Mouse (Mus musculus): ENCODE measurements around the gene Ppp1r14d. TPM values are rescaled to one million over a fixed set of nuclear protein-coding genes. Genes with fewer than 3 reads are reported as not detected.

Ppp1r14d gene
- total RNA-seq, 2 experiments from 2014 or later, result not detected

DNA sequence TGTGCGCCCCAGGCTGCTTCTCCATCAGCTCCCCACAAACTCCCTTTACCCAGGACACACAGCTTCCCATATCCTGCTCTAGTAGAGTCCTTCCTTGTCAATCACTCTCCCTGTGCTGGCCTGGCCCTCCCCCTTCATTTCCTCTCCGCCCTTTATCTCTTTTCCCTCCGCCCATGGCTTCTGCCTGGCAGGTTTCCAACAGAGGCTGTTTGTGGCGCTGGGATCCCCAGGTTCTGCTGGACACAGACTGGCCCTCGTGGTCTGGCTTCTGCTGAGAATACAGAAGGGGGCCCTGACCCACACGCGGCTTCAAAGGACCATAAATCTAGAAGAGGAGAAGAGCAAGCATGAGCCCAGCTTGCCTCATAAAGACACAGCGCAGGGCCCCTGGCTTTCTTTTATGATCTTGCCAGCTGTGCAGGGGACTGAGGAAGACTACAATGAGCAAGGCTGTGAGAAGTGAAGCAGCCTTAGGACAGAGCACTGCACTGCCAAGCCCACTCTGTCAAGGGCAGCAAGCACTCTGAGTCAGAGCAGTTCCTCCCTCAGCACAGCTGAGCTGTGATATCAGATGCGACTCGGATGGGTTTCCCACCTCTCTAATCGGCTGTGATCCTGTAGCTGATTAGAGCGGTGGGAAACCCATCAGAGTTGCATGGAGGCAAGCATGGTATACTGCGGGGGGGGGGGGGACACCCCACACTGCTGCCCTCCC is 56.7 kb downstream of the Ppp1r14d start:
- peak; percentile 83 to 85 for DNase-seq

DNA sequence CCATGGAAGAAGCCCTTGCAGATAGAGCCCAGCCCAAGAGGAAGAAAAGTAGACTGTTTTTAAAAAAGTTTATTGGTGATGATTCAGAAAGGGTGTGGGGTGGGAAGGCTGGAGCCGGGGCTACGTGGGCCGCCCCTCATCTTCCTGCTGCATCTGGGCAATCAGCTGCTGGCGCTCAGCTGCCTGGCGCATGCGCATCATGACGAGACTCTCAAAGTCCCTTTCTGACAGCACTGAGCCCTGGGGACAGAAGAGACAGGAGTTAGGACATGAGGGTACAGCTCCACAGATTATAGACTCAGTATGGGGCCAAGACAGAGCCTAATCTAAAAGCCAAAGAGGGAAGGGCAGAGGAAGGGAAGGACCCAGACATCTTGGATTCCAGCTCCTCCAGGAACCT is 57.3 kb downstream of the Ppp1r14d start:
- no peak for DNase-seq

DNA sequence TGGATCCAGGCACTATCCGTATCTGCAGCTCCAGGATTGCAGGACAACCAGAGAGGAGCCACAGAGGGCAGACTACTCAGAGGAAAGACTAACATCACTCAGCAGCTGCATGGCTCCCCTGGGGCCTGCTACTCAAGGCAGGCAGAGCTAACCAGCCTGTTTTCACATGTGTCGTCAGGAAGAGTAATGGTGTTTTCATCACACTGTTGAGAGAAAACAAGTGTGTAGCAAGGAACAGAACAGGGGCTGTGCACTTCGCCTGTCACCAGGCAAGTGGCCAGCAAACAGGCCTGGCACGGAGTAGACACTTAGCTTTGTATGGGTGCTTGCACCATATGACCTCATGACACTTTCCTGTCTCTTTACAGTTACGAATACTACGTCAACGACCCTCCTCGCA is 58.1 kb downstream of the Ppp1r14d start:
- DNase-seq, result peak; percentile 30 to 35

DNA sequence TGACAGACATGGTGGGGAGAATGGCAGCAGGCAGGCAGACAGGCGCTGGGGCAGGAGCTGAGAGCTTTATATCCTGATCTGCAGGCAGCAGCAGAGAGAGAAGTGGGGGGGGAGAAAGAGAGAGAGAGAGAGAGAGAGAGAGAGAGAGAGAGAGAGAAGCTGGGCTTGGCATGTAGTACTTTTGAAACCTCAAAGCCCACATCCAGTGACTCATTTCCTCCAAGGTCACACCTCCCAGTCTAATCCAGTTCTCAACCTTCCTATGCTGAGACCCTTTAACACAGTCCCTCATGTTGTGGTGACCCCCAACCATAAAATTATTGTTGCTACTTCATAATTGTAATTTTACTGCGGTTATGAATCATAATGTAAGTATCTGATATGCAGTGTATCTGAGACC is 59.4 kb downstream of the Ppp1r14d start:
- DNase-seq, result no peak

Other genes starting within 250 kb of the Ppp1r14d start
- 10 to 100 TPM; 10.3 to 12.1 TPM for gene Ccdc32, start 200.5 kb downstream of the Ppp1r14d start, total RNA-seq (2021)
- gene Rpusd2, start 195.1 kb downstream of the Ppp1r14d start, total RNA-seq (2021), result 1 to 10 TPM; 4.5 to 4.8 TPM
- gene Knl1, start 182.8 kb downstream of the Ppp1r14d start, total RNA-seq (2021), result under 1 TPM; 0.30 to 0.80 TPM
- gene Rad51, start 117.1 kb downstream of the Ppp1r14d start, total RNA-seq (2021), result under 1 TPM; 0.60 to 0.64 TPM
- gene Rmdn3, start 72.9 kb downstream of the Ppp1r14d start, total RNA-seq (2021), result 10 to 100 TPM; 19.4 to 20.4 TPM
- 10 to 100 TPM; 13.1 to 14.1 TPM for gene Gchfr, start 62.1 kb downstream of the Ppp1r14d start, total RNA-seq (2021)
- not detected for gene Gm14137, start 55.4 kb downstream of the Ppp1r14d start, total RNA-seq (2021)
- gene Zfyve19, start 21.3 kb downstream of the Ppp1r14d start, total RNA-seq (2021), result 10 to 100 TPM; 13.6 to 15.0 TPM
- 1 to 10 TPM; 7.3 to 7.6 TPM for gene Dnajc17, start 21.1 kb downstream of the Ppp1r14d start, total RNA-seq (2021)
- under 1 TPM in 1 of 2 experiments, not detected in 1; 0.41 TPM for gene Spint1, start 7.5 kb upstream of the Ppp1r14d start, total RNA-seq (2021)
- gene Rhov, start 41.4 kb upstream of the Ppp1r14d start, total RNA-seq (2021), result not detected
- 10 to 100 TPM; 13.2 to 13.5 TPM for gene Vps18, start 58.8 kb upstream of the Ppp1r14d start, total RNA-seq (2021)
- 10 to 100 TPM; 13.3 to 19.6 TPM for gene Dll4, start 95.9 kb upstream of the Ppp1r14d start, total RNA-seq (2021)
- gene Chac1, start 121.3 kb upstream of the Ppp1r14d start, total RNA-seq (2021), result 1 to 10 TPM; 4.0 to 7.0 TPM
- gene Ino80, start 247.8 kb upstream of the Ppp1r14d start, total RNA-seq (2021), result 10 to 100 TPM in 1 of 2 experiments, 1 to 10 TPM in 1; 9.9 to 10.7 TPM

Data from heart, adult 18-20 months (tissue).